Mouse (Mus musculus) adrenal gland (tissue): Measurements from ENCODE around the gene Exo5.

Source experiments
- intact Hi-C: fragments of 180-260 bp; cut with DNase I; formaldehyde crosslinking; loops from one replicate; pipeline ENCODE4 v1.15.1; 2025

The Exo5 gene

DNA sequence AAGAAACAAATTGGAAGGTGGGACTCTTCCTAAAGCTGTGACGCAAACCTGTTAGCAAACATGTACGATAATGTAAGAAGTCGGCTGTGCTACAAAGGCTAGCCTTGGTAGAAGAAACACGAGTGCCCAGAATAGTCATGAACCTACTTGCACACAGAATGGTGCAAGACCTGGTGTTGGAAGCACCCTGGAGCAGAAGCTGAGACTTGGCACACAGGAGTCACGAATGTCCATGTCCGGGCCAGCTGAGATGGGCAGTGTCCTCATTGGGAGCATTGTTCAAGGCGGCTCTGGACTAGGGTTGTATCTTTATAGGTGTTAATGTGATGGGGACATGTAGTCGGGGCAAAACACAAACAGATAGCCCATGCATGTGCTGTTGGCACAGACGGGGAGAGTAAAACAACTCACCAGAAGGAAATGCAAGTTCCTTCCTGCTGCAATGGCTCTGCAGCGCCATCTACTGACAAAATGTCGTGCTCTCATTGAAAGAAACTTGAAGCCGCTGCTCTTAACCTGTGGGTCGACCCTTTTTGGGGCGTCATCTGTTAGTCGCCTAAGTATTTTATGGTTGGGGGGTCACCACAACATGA, 15.2 kb downstream of the Exo5 start:
- intact Hi-C loops = loop anchor here (5.0 kb wide), 1 partner anchor 62 kb away; no protein-coding TSS in a partner anchor

DNA sequence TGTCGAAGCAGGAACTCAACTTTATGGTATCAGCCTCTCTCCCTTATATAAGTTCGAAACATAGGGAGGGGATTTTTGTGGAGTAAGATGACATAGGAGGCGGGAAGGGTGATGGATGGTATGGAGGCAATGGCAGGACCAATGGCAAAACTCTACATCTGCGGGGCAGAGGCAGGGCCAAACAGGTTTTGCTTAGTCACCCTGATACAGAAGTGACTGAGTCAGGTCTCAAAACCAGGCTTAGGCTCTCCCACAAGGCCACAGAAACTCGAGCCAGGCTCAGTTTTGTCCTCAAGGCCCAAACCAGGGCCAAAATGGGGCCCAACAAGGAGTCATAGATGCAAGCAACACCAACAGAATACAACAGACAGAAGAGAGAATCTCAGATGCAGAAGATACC, 19.2 kb downstream of the Exo5 start:
- intact Hi-C loops = no loop called here

DNA sequence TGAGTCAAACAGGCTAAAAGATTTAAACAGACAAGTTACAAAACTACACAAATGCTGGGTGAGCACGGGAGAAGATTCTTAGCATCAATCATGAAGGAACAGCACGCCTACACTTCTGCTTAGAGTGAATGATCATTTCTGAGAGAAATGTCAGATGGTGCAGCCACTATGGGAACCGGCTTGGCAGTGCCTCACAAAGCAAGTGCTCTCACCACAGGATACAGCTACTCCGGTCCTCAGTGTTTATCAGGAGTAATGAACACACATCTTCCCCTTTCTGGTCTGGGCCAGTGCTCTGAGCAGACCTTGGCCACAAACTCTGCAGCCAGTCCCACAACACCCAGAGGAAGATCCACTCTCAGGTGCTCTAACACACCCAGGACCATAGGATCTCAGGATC, 20.3 kb downstream of the Exo5 start:
- intact Hi-C loops = no loop called here

DNA sequence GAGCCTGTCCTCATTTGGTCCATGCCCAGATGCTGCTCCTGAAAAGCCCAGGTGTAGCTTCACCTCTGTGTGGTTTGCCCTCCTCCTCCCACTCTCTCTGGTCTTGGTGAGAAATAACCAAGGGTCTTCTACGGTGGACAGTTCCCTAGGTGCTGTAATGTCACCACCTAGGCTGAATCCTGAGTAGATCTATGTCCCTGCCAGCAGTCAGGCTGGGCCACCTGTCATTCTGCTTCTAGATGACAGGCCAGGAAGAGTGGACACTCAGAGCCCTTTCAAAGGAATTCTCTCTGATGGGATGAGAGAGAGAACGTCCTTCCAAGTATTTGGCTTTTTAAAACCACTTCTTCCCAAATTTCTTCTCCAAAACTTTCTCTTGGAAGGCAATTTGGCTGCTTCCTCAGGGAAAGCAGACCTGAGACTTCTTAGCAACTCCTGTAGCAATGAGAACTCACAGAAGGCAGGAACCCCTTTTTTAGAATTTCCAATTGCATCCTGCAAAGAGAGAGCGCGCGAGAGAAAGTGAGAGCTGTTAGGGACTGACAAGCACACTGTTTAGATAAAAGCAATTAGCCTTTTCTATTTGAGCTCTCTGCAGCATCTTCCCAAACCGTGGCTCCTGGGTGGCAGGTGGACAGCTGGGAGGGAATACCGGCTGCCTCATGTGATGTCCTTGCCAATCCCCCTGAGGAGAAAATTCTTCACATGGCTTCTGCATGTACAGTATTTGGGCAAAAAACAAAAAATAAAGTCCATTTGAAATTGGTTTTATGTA, 28.8 kb downstream of the Exo5 start:
- intact Hi-C loops = no loop called here

DNA sequence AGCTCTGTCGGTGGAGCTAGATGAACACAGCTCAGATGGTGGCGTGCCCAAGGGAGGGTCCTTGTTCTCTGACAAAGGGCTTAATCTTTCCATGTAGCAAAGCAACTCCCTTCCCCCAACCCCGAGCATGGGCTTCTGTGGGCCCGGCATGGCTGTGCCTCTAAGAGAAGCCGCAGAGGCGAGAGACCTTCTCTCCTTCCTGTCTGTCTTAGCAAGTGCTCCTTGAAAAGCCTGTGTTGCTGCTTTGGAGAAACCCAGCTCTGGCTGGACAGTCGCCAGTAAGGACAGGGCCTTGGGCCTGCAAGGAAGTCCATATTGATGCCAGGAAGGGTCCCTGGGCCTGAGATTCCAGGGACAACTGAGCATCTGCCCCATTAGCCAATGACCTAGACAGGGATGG, 29.6 kb downstream of the Exo5 start:
- intact Hi-C loops = no loop called here

DNA sequence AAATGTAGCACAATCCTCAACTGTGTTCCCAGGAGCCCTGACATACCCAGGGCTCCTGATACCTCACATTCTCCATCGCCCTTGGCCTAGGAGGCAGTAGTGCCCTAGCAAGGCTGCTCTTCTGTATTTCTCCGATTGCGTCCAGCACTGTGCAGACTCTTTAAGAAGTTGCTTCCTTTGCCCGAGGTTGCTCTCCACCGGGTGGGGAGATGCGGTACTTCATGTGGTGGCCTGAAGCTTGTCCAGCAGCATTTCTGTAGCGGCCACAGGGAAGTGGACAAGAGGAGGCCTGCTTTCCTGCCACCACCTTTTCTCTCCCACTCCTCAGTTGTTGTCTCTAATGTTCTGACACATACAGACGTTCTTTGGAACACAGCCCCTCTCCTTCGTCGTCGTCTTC, 30.2 kb downstream of the Exo5 start:
- intact Hi-C loops = no loop called here

DNA sequence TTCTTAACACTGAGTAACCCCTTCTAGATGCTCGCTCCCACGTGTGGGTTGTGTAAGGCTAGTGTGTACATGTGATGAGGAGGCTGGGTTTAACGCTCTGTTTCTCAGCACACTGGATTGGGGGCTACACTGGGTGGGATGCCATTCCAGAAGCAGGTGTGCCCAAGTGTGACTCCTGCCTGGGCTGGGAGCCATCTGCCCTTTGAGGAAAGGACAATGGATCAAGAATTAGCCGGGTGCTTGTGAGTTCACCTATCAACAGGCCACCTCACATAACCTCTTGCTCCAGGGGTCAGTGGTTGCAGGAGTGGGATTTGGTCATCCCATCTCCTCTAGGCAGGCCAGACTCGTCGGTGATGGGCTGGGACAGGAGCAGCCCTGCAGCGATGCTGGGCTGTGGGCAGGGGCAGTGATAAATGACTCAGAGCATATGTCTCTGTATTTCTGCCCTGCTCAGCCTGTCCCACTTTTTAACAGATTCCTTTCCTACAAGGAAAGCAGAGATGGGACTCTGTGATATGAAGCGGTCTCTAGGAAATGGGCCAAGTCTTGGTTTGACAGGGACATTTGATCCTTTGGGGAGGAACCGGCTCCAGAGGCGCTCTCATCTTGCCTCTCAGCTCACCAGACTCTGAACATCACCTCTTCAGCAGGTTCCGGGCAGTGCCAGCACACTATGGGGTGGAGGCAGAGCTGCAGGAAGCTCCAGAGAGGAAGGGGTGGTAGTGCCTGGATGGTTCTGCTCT, 31.0 kb downstream of the Exo5 start:
- intact Hi-C loops = no loop called here

DNA sequence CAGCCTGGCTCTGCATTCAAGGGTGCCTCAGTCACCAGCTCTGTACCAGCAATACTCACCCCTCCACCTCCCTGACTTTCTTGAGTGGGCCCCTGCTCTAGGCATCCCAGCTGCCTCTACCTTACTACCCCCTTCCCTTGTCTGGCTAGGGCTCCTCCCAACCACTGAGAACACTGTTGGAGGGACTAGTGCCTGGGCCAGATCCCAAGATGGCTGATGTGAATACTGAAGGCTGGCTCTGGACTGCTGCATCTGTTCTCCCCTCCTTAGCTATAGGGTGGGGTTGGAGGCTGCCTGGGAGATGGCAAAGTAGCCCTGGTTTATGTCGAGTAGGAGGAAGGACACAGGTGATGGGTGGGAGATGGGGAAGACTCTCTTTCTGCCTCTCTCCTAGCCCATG, 32.3 kb downstream of the Exo5 start:
- intact Hi-C loops = no loop called here

DNA sequence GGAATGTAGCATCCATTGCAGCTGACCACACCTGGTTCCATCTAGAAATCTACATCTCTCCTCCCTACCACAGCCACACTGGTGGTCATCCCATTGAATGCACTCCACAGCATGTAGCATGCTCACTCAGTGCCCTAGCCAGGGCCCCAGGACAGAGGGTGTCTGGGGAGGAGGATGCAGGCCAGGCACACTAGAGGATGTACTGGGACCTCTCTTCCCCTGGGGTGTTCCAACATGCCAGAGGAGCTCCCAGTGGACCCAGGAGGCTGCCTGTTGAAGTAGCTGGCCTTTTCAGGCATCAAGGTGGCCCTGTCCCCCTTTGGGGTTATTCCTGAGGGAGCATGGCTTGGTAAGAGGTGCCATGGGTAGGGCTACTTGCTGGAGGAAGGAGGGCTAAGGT, 32.9 kb downstream of the Exo5 start:
- intact Hi-C loops = no loop called here

DNA sequence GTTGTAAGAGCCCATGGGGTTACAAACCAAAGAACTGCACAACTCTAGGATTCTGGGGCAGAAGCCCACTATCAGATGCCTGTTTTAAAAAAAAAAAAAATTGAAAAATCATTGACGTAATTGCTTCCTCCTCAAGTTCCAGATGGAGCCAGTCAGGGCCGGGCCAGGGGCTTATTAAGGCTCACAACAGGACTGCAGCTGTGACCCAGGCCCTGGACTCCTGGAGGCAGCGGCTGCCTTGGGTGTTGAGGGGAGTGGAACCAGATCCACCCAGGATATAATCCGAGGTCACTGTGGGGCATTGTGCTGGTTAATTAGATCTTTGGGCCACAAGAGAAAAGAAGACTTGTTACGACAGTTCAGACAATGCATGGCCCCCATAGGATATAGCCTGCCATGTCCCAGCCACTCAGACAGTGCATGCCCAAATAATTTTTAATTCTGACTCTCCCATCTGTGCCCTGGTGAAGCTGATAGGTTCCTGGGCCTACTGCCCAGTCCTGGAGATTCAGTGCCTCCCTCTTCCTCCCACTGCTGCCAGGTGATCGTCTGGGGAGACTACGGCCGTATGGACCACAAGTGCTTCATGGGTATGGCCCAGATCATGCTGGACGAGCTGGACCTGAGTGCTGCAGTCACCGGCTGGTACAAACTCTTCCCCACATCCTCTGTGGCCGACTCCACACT, 33.9 kb downstream of the Exo5 start:
- intact Hi-C loops = no loop called here

DNA sequence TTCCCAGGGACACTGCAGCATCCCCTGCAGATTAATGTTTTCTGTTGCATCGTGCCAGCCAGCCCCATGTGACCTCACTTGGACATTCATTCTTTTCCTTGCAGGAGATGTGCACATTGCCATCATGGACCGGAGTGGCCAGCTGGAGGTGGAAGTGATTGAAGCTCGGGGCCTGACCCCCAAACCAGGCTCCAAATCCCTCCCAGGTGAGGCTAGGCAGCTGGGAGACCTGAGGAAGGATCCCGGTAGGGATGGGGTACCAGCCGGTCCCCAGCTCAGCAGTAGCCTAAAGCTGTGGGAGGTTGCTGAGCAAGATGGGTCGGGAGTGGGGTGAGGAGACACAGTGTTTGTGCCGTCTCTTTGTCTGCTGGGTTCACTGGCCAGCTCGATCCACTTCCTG, 35.9 kb downstream of the Exo5 start:
- intact Hi-C loops = loop anchor here (5.0 to 10.0 kb wide), 4 partner anchors 37 to 304 kb away; partner anchors contain the start of genes Gm8439 and Rims3

DNA sequence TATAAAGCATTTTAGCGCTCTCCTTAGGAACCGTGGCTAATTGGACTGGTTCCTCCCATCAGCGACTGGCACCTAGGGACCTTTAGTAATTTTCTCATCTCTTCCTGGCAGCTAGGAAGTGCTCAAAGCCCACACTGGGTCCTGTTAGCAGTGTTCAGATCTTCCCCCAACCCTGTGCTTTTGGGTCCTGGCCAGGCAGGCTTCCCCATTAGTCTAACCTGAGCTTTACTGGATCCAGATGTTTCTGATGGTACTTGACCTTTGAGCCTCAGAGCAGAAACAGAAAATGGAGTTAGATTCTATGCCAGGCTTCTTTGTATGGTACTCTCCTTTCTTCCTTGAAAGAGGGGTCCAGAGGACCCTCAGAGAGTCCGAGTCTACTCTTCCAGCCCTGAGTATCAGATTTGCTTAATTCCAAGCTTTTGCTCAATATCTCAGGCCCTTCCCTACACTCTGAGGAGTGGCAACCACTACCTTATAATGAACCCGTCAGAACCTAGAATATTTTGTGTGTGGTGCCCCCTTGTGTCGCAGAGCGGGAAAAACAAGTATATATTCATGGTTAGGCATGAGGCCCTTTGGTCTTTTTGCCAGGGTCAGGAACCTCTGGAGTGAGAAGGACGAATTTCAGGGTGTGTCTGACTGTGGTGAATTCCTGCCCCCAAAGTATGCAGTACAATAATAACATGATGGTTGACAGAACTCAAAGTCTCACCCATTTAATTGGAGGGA, 37.3 kb downstream of the Exo5 start:
- intact Hi-C loops = loop anchor here (5.0 to 10.0 kb wide), 4 partner anchors 35 to 303 kb away; partner anchors contain the start of genes Gm8439 and Rims3

DNA sequence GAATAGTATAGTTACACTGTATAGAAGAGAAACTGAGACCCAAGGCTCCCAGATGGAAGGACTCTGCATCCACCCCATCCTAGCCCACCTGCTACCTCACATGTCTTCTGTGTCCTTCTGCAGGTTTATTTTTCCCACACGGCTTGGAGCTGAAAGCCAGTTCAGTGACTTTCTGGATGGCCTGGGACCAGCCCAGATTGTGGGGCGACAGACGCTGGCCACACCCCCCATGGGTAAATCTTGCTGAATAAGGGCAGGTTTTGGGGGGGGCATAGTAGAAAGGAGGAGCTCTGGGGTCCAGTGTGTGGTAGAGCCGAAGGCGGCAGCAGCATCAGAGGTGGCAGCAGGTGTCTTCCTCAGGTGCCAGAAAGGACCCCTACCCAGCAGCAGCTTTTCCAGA, 38.0 kb downstream of the Exo5 start:
- intact Hi-C loops = loop anchor here (5.0 to 10.0 kb wide), 4 partner anchors 35 to 302 kb away; partner anchors contain the start of genes Gm8439 and Rims3

DNA sequence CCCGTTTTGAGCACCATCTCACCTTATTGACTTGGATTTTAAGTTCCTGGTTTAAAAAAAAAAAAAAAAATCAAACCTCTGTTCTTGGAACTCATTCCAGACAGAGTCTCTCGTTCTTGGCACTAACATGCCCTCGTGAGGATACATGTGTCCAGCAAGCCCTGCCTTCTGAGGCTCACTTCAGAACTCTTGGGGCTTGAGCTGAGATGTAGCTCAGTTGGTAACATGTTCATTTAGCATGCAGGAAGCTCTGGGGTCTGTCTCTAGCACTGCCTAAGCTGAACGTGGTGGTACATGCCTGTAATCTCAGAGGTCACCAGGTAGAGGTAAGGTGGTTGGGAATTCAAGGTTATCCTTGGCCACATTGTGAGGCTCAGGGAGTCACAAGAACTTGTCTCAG, 38.7 kb downstream of the Exo5 start:
- intact Hi-C loops = loop anchor here (5.0 to 10.0 kb wide), 4 partner anchors 34 to 301 kb away; partner anchors contain the start of genes Gm8439 and Rims3

DNA sequence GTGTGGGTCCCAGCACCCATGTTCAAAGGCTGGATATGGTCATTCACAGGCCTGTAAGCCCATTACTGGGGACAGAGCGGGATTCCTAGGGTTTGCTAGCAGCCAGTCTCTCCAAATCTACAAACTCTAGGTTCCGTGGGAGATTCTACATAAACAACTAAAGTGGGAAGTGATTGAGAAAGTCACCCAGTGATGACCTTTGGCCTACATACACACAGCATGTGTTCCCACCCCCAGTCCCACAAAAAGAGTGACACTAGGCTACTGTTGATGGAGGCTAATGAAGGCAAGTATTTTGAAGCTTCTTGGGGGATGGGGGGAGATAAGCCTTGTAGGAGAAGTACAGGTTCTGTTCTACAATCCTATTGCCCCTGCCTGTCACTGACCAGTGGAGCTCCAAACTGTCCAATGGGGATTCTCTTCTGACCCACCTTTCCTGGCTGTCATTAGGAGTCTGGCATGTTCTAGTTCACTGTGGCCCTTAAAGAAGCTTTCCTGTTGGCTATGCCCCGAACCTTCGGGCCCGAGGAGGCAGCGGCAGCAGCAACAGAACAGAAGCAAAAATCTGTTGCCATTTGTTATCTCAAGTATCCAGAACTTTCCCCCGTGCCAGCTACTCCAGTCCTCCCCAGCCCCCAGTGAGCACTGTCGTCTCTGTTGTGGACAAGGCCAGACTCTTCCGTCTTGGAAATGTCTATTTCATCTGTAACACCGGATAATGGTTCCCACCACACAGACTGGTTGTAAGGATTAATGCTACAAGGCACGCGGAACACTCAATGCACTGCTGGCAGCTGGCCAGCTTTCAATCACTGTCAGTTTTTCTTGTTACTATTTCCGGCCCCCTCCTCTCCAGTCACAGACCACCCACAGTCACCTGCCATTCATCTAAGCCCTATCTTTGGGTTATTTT, 39.4 kb downstream of the Exo5 start:
- intact Hi-C loops = loop anchor here (5.0 to 10.0 kb wide), 4 partner anchors 33 to 301 kb away; partner anchors contain the start of genes Gm8439 and Rims3

DNA sequence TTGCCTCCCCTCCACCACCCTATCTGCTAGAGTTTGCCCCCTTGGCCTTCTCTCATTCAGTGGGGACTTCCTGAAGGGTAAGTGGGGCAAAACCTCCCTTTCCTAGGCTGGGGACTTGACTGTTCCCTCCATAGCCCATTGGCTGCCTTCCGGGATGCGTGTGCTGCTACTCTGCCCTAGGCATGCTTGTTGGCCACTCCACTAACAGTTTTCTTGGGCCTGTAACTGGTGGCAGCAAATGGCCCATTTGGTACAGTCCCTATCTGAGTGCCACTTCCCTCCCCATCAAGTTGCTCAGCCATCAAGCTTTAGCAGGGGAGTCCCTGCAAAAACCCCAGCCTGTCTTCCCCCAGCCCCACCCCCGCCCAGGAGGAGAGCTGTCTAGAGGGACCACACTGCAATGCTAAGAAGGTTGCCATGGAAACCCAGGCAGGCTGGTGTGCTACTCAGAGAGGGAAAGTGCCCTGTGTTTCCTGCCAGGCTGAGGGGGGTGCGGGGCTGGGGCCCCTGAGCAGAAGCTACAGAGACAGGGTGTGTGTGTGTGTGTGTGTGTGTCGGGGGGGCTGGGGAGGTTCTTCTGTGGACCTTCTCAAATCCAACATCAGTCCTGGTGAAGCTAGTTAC, 42.7 kb downstream of the Exo5 start:
- intact Hi-C loops = loop anchor here (10.0 kb wide), 2 partner anchors 117 to 297 kb away; partner anchors contain the start of gene Gm8439

DNA sequence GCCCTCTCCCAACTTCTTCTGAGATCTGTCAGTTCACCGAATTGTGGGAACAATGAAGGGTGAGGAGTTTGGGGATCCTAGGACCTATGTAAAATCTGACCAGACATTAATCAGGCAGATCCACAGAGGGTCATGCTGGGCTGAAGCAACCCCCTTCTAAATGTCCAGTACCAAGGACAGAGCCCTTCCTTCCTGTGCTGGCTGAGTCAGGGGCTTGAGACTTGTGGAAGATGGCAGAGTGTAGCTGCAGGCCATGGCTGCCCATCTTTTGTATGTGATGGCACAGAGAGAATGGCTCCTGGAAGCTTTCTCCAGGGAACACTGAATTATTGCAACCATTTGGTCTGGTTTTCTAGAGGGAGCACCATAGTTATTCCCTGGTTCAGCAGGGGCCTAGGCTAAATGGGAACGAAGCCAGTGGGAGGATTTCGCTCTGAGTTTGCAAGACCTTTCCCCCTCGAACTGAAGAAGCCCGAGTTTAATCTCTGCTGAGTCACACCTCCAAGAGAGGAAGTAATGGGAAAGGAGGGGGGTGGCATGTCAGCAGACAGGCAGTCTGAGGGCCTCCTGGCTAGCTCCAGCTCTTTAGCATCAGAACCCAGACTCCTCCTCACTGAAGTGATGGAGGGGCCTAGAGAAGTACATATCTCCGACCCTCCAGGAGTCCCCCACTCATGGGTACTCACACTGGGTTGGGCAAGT, 43.9 kb downstream of the Exo5 start:
- intact Hi-C loops = loop anchor here (10.0 kb wide), 2 partner anchors 116 to 296 kb away; partner anchors contain the start of gene Gm8439

DNA sequence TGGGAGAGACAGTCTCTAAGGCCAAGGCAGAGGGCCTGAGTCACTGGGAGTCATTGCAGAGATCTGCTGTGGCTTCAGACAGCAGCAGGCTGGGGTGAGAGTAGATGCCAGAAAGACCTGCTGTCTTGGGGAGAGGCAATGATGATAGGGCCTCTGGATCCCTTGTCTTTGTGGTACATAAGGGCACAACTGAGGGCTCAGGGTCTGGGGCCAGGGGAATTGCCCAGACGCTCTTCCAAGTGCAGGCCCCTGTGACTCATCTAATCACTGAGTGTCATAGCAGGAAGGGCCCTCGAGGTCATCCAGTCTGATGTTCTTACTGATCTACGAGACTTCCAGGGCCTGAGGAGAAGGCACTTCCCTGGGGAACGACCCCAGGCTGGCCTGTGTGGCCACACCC, 45.4 kb downstream of the Exo5 start:
- intact Hi-C loops = no loop called here
